Mouse (Mus musculus) testis, adult 2 months (tissue): ENCODE measurements around the gene Tmem236.

Source experiments
- CTCF ChIP-seq: fragments of 200-500 bp; IDR thresholded peaks from 2 replicates; pipeline ENCODE4 v1.5.1; 2012; ENCODE audit warnings: low read depth, mild to moderate bottlenecking, inconsistent platforms, low read length, moderate library complexity; ENCODE audit not compliant: control insufficient read depth, insufficient read depth, insufficient replicate concordance
- POLR2A ChIP-seq: fragments of 200-500 bp; IDR thresholded peaks from 2 replicates; pipeline ENCODE4 v1.6.1; 2012; ENCODE audit warnings: low read depth, mild to moderate bottlenecking, inconsistent platforms, low read length, moderate library complexity; ENCODE audit not compliant: control insufficient read depth

GRCm38 (mm10) chr2:14191601-14192000 lies 17.3 kb downstream of the Tmem236 start:
- TF ChIP-seq CTCF (no peak), POLR2A (no peak)
